Mouse (Mus musculus) lung, adult 2 months (tissue): Measurements from ENCODE around the gene Cdh8. TPM values are rescaled to one million over a fixed set of nuclear protein-coding genes. Genes with fewer than 3 reads are reported as not detected.

ENCODE experiments used
- DNase-seq: peaks from one replicate; pipeline ENCODE4 v3.0.0; 2022
- H3K4me1 ChIP-seq: fragments of 200-500 bp; 2 replicates; pipeline ENCODE4 v1.6.1; 2011; ENCODE audit warnings: low read length; ENCODE audit not compliant: control insufficient read depth, insufficient read depth
- H3K4me3 ChIP-seq: fragments of 200-500 bp; replicated peaks from 2 replicates; pipeline ENCODE3; 2011; ENCODE audit warnings: low read depth, mild to moderate bottlenecking, control low read depth, low read length; ENCODE audit errors: extremely low read depth
- CTCF ChIP-seq: fragments of 200-500 bp; IDR thresholded peaks from 2 replicates; pipeline ENCODE4 v1.5.1; 2011; ENCODE audit warnings: mild to moderate bottlenecking, low read length, control low read depth; ENCODE audit not compliant: insufficient read depth
- POLR2A ChIP-seq: fragments of 200-500 bp; IDR thresholded peaks from 2 replicates; pipeline ENCODE4 v1.6.1; 2011; ENCODE audit warnings: low read depth, mild to moderate bottlenecking, control low read depth, low read length, borderline replicate concordance; ENCODE audit errors: extremely low read depth
- WGBS: fragments of 180-500 bp; shearing (Covaris S2); methylation state at CpG from one replicate; pipeline ENCODE4 v1.1.7; 2018; 5-methylcytosine and 5-hydroxymethylcytosine counted together
- polyA plus RNA-seq: library from polyadenylated mRNA; depleted of rRNA; stranded (reverse); fragments of >200 nt; gene quantifications from 2 replicates; pipeline ENCODE4 v1.2.3, GENCODE M21; 2012

Gene Cdh8
- polyA plus RNA-seq, 1 experiment = not detected

DNA sequence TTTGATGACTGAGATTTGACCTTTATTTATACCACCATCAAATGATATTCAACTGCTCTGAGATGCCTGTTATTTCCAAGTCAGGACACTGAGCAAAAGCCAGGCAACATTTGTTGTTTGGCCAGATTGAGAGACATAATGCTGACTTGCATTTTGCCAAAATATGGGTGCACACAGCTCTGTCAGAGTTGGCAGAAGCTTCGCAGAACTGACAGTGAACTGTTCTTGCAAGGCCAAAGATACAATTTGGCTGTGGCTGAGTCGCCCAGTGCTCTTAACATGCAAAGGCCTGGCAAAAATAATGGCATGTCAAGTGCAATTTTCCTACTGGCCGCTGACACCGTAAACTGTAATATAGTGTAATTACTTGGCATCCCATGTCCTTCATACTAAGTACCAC is 22.4 kb downstream of the Cdh8 start:
- H3K4me1 ChIP-seq = no peaks in the 10 kb centered on the region
- no peak for TF ChIP-seq POLR2A
- no peak for TF ChIP-seq CTCF
- 75% methylated on average over 4 of the region's 4 CpGs for WGBS
- H3K4me3 ChIP-seq = no peak overlapping the region
- no peak for DNase-seq

DNA sequence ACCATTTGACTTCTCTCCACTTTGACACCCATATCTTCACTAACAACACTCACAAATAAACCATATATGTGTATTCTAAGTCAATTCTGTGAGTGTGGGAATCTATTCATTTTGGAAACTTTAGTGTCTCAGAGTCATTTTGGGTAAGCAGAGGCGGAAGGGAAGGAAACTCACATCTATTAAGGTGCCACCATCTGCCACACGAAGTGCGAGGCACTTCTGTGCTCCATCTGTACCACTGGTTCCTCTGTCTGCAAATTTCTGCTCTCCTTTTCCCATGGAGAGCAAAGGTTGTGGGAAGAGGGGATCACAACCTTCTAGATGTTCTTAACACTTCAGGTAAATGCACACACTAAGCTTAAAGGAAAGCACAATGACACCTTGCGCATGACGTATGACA is 46.2 kb downstream of the Cdh8 start:
- TF ChIP-seq CTCF = no peak
- TF ChIP-seq POLR2A = no peak
- 86% methylated on average over 5 of the region's 5 CpGs for WGBS
- Histone ChIP-seq H3K4me1 (no peaks in the 10 kb centered on the region), H3K4me3 (no peak overlapping the region)
- DNase-seq = no peak

DNA sequence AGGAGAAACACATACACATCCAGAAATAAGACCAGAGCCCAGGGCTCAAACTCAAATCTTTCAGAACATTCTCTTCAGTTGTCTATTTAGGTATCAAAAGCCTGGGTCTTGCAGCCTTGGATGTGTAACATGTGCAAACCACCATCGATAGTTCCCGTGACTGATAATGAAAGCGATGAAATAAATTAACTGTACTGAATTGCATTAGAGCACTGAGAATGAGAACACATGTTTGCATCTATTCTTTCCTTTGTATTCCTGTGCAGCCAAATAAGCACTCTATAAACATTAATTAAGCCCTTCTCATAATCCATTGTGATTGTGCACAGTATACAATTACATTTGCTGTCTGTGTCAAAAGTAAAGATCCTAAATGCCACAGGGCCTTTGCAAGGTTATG is 47.1 kb downstream of the Cdh8 start:
- TF ChIP-seq POLR2A (no peak), CTCF (no peak)
- 92% methylated on average over 3 of the region's 3 CpGs for WGBS
- Histone ChIP-seq H3K4me3 (no peak overlapping the region), H3K4me1 (no peaks in the 10 kb centered on the region)
- no peak for DNase-seq

DNA sequence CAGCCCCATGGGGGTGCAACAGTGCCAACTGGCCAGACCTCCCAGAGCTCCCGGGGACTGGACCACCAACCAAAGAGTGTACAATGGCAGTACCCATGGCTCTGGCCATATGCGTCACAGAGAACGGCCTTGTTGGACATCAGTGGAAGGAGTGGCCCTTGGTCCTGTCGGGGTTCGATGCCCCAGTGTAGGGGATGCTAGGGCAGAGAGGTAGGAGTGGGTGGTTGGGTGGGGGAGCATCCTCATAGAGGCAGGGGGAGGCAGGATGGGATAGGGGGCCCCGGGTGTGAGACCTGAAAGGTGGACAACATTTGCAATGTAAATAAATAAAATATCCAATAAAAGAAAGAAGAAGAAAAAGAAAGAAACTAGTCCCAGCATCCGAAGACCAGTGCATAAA is 47.8 kb downstream of the Cdh8 start:
- H3K4me1 ChIP-seq = no peaks in the 10 kb centered on the region
- 86% methylated on average over 7 of the region's 7 CpGs for WGBS
- no peak for TF ChIP-seq POLR2A
- no peak for TF ChIP-seq CTCF
- H3K4me3 ChIP-seq = no peak overlapping the region
- no peak for DNase-seq

DNA sequence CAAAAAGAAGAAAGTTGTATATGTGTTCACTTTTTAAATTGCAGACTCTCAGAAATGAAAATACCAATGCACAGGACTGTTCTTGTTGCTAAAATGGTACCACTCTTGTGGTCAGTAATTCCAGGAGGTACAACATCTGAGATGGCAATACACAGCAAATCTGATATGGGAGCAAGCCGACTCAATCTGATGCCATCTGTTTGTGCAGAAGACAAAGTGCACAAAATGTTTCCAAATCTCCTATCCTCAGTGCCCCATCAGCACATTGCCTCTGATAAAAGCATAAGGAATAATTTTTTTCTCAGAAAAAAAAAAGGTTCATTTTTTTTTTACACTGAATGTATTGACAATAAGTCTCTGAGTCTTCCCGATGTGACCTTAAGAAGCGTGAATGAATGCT is 62.3 kb downstream of the Cdh8 start:
- Histone ChIP-seq H3K4me3 (no peak overlapping the region), H3K4me1 (no peaks in the 10 kb centered on the region)
- DNase-seq = no peak
- TF ChIP-seq POLR2A = no peak
- TF ChIP-seq CTCF = no peak
- WGBS = 84% methylated on average over 3 of the region's 3 CpGs

DNA sequence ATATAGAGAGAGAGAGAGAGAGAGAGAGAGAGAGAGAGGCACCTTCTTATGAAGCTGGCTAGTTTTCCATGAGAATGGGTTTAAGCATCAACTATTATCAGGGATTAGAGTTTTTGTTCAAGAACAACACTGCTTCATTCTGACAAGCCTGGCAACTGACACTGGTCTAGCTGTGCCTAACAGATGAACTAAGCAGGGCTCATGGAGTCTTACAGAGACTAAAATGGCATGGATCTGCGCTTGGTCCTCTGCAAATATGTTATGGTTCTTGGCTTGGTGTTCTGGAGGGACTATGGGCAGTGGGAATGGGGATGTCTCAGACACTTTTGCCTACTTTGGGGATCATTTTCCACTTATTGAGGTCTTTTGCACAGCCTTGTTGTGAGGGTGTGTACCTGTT is 63.0 kb downstream of the Cdh8 start:
- Histone ChIP-seq H3K4me1 (no peaks in the 10 kb centered on the region), H3K4me3 (no peak overlapping the region)
- 74% methylated on average over 1 of the region's 1 CpGs for WGBS
- no peak for TF ChIP-seq CTCF
- no peak for TF ChIP-seq POLR2A
- no peak for DNase-seq

DNA sequence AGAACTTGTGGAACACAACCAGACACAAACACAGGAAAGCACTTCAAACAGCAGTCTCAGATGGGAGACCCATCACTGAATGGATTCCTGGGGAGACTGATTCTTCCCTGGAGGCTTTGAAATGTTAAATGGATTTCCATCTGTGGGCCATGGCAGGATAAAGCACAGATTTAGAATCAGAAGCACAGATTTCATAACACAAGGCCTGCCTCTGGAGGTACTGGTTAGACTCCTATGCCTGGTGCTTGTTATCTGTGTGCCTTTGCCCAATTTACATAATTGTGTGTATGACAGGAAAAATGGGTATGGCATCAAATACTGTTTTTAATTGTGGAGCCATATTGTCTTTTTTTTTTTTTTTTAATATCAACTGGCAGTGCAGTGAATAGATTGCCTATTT is 66.8 kb downstream of the Cdh8 start:
- Histone ChIP-seq H3K4me3 (no peak overlapping the region), H3K4me1 (no peaks in the 10 kb centered on the region)
- TF ChIP-seq CTCF (no peak), POLR2A (no peak)
- no peak for DNase-seq

DNA sequence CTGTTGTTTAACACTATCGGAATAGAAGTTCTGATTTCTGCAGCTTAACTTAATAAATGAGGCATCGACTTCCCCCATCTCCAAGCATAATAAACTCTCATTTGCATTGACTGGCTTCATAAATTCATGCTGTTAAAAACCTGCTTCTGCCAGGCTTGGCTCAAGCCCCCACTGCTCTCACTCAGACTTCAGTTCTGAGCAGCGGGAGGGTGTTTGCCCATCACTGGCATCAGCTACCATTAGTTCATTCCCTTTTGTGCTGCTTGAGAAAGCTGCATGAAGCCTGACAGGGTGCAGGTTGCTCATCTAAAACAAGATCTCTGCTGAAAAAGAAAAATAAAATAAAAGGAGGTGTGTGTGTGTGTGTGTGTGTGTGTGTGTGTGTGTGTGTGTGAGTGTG is 67.7 kb downstream of the Cdh8 start:
- TF ChIP-seq CTCF = no peak
- no peak for TF ChIP-seq POLR2A
- no peak overlapping the region for H3K4me3 ChIP-seq
- no peaks in the 10 kb centered on the region for H3K4me1 ChIP-seq
- no peak for DNase-seq
- WGBS = 75% methylated on average over 3 of the region's 3 CpGs

DNA sequence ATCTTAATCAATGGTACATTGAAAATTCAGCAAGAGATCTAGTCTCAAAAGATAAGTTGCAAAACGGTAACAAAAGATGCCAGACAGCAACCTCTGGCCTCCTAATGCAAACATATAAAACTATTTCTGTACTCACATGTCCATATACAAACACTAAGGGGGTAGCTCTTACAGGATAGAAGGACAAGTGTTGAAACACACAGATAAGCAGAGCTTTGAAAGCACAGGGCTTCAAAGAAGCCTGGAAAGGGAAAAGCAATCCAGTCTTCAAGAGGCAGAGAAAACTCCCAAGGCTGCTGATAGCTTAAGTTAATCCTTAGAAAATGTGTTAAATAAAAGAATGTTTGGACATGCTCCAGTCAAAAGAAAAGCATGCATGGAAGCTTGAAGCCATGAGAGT is 77.0 kb downstream of the Cdh8 start:
- TF ChIP-seq POLR2A (no peak), CTCF (no peak)
- no peak overlapping the region for H3K4me3 ChIP-seq
- 21% methylated on average over 1 of the region's 1 CpGs for WGBS
- no peak for DNase-seq
- H3K4me1 ChIP-seq = no peaks in the 10 kb centered on the region

DNA sequence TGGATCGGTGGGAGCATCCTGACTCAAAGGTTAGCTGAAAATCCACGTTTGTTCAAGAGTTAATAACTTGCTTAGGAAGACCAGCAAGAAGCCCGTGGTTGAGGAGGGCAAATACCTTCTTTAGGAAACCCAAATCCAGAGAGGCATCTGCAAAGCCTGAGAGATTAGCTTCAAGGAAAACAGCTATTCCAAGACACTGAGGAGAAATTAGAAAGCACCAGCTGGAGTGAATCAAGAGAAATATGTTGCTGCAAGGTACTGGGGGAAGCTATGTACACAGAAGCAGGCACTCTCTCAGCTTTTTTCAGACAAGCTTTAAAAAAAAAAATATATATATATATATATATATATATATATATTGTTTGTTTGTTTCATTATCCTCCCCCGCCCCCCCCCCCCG is 88.7 kb downstream of the Cdh8 start:
- no peak for DNase-seq
- no peak for TF ChIP-seq POLR2A
- no peak for TF ChIP-seq CTCF
- WGBS = 63% methylated on average over 5 of the region's 5 CpGs
- Histone ChIP-seq H3K4me1 (no peaks in the 10 kb centered on the region), H3K4me3 (no peak overlapping the region)

DNA sequence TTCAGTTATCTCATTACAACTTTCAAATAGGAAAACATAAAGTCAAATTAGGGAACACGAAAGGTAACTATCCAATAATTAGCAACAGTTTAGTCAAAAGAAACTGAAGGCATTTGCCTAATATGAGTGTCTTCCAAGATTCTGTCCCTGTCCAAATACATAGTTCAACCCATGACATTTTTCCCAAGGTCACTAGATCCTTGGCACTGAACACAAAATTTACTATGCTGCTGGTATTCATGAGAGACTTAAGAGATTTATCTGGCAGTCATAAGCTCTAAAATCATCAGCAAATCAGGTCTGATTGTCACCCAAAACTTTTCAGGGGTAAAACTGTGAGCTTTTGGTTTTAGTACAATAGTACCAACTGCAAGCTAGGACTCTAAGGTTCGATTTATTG is 101.7 kb downstream of the Cdh8 start:
- WGBS = 63% methylated on average over 2 of the region's 2 CpGs
- no peaks in the 10 kb centered on the region for H3K4me1 ChIP-seq
- no peak for DNase-seq
- no peak overlapping the region for H3K4me3 ChIP-seq
- TF ChIP-seq POLR2A (no peak), CTCF (no peak)

DNA sequence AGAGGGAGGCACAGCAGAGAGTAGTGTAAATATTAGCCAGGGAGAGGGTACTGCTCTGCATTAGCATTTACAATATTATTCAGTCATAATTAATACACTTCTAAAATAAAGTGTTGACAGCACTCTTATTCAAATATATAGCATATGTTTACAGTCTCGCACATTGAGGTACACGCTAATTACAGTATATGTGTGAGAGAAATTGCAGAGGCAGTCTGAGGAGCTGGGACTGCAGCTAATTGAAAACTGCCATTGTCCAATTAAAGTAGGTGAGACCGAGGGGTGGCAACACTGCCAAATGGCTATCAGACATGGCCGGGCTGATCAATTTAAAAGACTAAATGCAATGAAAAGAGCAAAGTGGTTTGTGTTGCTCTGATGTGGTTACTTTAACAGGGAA is 112.1 kb downstream of the Cdh8 start:
- Histone ChIP-seq H3K4me3 (no peak overlapping the region), H3K4me1 (no peaks in the 10 kb centered on the region)
- DNase-seq = no peak
- WGBS = 83% methylated on average over 4 of the region's 4 CpGs
- TF ChIP-seq CTCF (no peak), POLR2A (no peak)
